Mouse (Mus musculus) C2C12 (cell line): ENCODE measurements around the gene Pik3r3. TPM values are rescaled to one million over a fixed set of nuclear protein-coding genes. Genes with fewer than 3 reads are reported as not detected.

Experiments used
- H3K27me3 ChIP-seq: one replicate; pipeline ENCODE4 v1.6.1; 2011; ENCODE audit not compliant: control insufficient read depth, insufficient read depth, insufficient read length
- H3K36me3 ChIP-seq: one replicate; pipeline ENCODE4 v1.6.1; 2011; ENCODE audit not compliant: control insufficient read depth, insufficient read depth
- H3K4me3 ChIP-seq: one replicate; pipeline ENCODE4 v1.5.1; 2011; ENCODE audit warnings: mild to moderate bottlenecking, control low read depth; ENCODE audit not compliant: poor library complexity, insufficient read depth, severe bottlenecking
- H3K79me2 ChIP-seq: one replicate; pipeline ENCODE4 v1.6.1; 2011; ENCODE audit not compliant: control insufficient read depth, insufficient read depth
- H3K79me3 ChIP-seq: one replicate; pipeline ENCODE4 v1.6.1; 2011; ENCODE audit warnings: low read depth, control low read depth
- H3ac ChIP-seq: one replicate; pipeline ENCODE3; 2011; ENCODE audit warnings: low read depth; ENCODE audit not compliant: control insufficient read depth, insufficient read length
- CEBPB ChIP-seq: IDR thresholded peaks from one replicate; pipeline ENCODE4 v1.6.1; 2011; ENCODE audit warnings: low read depth, mild to moderate bottlenecking, control low read depth, moderate library complexity
- FOSL1 ChIP-seq: IDR thresholded peaks from one replicate; pipeline ENCODE4 v1.8.0; 2011; ENCODE audit warnings: mild to moderate bottlenecking, low read length; ENCODE audit not compliant: poor library complexity, insufficient read depth, severe bottlenecking
- MYOD1 ChIP-seq: IDR thresholded peaks from one replicate; pipeline ENCODE4 v1.6.1; 2011; ENCODE audit warnings: low read depth; ENCODE audit not compliant: control insufficient read depth, insufficient read length
- MYOG ChIP-seq: IDR thresholded peaks from one replicate; pipeline ENCODE4 v1.6.1; 2011; ENCODE audit not compliant: control insufficient read depth, insufficient read length; ENCODE audit errors: extremely low read depth
- polyA plus RNA-seq: library from polyadenylated mRNA; unstranded; fragments of >200 nt; fragmentation: generic; extraction: Trizol; gene quantifications from one replicate; pipeline ENCODE4 v1.2.1, GENCODE M21; 2012; ENCODE audit warnings: missing spikeins

The Pik3r3 gene
- polyA plus RNA-seq, 1 experiment = 6.0 TPM

- Histone ChIP-seq H3K27me3 (no peaks in the 10 kb centered on the region), H3K79me3 (no peaks in the 10 kb centered on the region), H3K79me2 (no peaks in the 10 kb centered on the region), H3ac (no peak overlapping the region), H3K36me3 (peaks cover 7% of the 10 kb centered on the region), H3K4me3 (no peak overlapping the region)
- TF ChIP-seq CEBPB = no peak
- TF ChIP-seq MYOD1 = no peak
- no peak for TF ChIP-seq FOSL1
- TF ChIP-seq MYOG = no peak
Observed at GRCm38 (mm10) chr4:116352496-116352895, 131.1 kb downstream of the Pik3r3 start.

Other genes starting within 250 kb of the Pik3r3 start
- 0.06 TPM for gene Faah, start 203.7 kb upstream of the Pik3r3 start, polyA plus RNA-seq
- 12.0 TPM for gene Nsun4, start 167.7 kb upstream of the Pik3r3 start, polyA plus RNA-seq
- 769 TPM for gene Uqcrh, start 146.5 kb upstream of the Pik3r3 start, polyA plus RNA-seq
- 42.6 TPM for gene Lrrc41, start 146.3 kb upstream of the Pik3r3 start, polyA plus RNA-seq
- gene Rad54l, start 97.9 kb upstream of the Pik3r3 start, polyA plus RNA-seq = 11.5 TPM
- gene Pomgnt1, start 97.8 kb upstream of the Pik3r3 start, polyA plus RNA-seq = 60.4 TPM
- gene Lurap1, start 70.3 kb upstream of the Pik3r3 start, polyA plus RNA-seq = 1.4 TPM
- 0.02 TPM for gene Tspan1, start 54.0 kb upstream of the Pik3r3 start, polyA plus RNA-seq
- not detected for gene 1700042G07Rik, start 48.2 kb upstream of the Pik3r3 start, polyA plus RNA-seq
- gene Gm49337, start 48.2 kb upstream of the Pik3r3 start, polyA plus RNA-seq = not detected
- 40.5 TPM for gene Mast2, start 242.6 kb downstream of the Pik3r3 start, polyA plus RNA-seq